ENCODE assay signal across 16 mouse cellular contexts in the genomic region with DNA sequence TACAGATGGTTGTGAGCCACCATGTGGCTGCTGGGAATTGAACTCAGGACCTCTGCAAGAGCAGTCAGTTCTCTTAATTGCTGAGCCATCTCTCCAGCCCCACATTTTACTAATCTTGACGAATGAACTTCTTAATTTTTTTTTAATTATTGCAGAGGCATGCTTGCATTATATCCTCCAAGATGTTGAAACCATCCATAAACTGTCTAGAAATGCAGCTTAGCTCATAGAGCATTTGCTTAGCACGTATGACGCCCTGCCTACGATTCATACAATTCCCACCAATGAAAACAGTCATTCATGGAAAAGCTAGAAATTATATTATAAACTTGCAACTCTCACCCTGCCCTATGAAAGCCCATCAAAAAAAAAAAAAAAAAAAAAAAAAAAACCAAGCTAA.
"Had no signal": no experiment of that assay in that cellular context is flagged by ENCODE, and none has a peak within 500 bp of the region (broad histone marks: within the 10 kb centered on the region; RNA-seq: fewer than 3 reads in every experiment).

No protein-coding gene starts in this region.

- ATAC-seq: hindbrain, postnatal 0 days; intestine, embryonic 16.5 days had no signal

- DNase-seq: gastrocnemius, adult 2 months; gastrocnemius, postnatal 10 days; gastrocnemius, postnatal 25 days; heart, adult 18-20 months; heart, postnatal 10 days; heart, postnatal 36 days; kidney, adult 11 months; kidney, adult 2 months; kidney, adult 9 months; kidney, postnatal 14 days; kidney, postnatal 36 days; layer of hippocampus, adult 9-11 months; layer of hippocampus, postnatal 36 days; left cerebral cortex, postnatal 4 days had no signal
